Mouse (Mus musculus) T-helper 2 cell (primary cell): ENCODE data around the gene Cd19.

Source experiments
- in situ Hi-C: fragments of 300-600 bp; cut with MboI, MseI; formaldehyde crosslinking; loops from one replicate; pipeline ENCODE4 v1.15.1; 2025; ENCODE audit warnings: high pct_unique_total_duplicates

Cd19 gene

DNA sequence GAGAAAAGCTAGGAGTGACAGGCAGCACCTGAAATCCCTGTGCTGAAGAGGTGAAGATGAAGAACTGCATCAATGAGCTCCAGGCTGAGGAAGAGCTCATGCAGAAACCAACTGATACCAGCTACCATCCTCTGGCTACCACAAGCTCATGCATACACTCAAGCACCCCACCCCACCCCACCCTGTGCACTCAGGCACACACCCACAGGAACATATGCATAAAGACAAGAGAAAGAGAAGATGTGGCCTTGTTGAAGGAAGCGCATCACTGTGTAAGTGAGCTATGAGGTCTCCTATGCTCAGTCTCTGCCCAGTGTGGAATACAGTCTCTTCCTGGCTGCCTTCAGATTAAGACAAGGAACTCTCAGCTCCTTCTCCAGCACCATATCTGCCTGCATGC lies 26.5 kb downstream of the Cd19 start:
- in situ Hi-C loops: no loop called here

DNA sequence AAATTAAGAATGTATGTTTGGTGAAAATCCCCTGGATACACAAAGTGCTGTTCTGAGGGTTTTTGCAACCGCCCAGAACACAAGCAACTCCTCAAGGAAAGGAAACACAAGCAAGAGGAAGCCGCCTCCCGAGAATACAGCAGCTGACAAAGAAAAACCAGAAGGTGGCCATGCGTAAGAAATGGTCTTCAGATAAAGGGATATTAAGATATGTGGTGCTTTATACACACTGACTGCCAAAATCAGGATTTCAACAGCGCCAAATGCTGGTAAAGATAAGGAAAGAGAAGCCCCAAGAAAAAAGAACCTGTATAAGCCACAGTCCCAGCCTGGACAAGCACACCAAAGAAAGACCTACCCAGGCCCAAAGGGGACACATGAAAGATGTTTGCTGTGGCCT lies 31.1 kb downstream of the Cd19 start:
- in situ Hi-C loops: loop anchor here (5.0 kb wide), 1 partner anchor 66 kb away; no protein-coding TSS in a partner anchor

DNA sequence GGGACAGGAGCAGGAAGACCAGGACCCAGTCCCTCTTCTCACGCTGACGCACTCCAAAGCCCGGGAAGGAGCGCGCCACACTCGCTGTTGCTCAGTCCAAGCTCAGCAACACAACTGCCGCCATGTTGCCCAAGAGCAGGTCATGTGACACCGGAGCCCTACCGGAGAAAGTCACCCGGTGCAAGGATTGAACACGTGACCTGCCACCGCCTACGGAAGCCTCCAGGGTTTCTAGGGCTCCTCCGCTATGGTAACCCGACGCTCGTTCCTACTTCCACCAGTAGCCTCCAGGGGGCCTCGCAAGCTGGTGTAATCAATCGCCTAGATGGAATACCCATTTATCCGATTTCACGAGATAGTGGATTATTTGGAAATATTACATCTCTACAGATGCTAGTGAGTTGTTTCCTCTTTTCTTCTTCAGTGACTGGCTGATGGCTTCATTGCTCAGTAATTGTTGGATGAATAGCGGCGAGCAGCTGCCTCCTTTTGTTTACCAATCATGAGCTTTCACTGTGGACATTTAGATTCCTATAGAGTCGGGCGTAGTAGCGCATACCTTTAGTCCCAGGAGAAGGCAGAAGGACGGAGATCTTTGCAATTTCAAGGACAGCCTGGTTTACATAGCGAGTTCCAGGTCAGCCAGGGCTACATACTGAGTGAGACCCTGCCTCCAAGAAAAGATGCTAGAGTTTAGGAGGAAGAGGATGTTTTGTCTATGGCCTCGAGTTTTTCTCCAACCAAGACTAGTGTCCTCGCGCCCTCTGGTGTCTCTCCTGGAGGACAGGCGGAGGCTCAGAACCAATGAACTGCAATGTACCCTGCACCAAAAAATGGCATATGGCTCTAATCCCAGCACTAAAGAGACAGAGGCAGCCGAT lies 37.2 kb downstream of the Cd19 start, which contains the start of gene Spns1:
Spns1 (minus strand) TSS at position 173 of the 881 bp plus-strand sequence.
- in situ Hi-C loops: no loop called here

DNA sequence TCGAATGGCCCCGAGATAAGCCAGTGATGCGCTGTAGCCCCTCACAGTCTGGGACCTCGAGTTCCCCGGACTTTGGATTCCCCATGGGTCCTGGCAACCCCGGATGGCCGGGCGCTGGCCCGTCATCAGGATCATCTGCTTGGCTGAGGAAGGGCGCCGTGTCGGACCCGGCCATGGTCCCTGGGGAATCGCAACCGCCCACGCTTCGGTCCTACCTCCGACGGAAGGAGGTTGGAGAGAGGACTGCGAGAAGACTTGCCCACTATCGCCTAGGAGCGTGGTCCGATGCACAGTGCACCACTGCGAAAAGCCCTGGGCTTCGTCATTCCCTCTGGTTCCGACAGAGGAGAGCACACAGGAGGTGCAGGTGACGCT lies 37.8 kb downstream of the Cd19 start:
- in situ Hi-C loops: no loop called here

DNA sequence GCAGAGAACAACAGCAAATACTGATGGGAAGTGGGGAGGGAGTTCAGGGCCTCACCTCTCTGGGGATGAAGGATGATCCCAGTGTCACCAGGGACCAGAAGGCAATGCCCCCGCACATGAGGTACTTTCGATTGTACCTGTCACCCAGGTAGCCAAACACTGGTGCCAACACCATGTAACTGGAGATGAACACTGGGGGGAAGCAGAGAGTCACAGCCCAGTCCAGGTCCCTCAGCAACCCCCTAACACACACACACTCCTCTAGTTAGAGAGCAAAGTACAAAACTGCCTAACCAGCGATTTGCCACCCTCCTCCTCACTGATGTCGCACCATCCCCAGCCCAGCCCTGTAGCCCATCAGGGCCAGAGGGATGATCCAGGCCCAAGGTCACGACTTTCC lies 39.7 kb downstream of the Cd19 start:
- in situ Hi-C loops: no loop called here

DNA sequence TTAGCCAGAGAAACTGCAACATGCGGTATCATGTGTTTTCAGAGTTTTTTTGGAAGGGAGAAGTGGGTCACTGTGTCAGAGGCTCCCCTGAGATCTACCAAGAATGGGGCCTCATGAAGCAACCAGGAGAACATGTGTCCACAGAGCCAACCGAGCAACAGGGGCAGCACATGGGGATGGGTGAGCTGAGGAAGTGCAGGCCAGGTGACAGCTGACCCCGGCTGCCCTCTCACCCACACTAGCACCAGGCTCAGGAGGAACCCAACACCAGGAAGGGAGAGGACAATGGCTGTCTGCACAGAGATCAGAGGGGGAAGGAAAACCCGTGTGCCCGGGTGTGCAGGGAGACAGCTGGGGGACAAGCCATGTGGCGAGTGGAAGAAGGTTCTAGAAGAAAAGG lies 40.2 kb downstream of the Cd19 start:
- in situ Hi-C loops: loop anchor here (5.0 kb wide), 1 partner anchor 37 kb away; no protein-coding TSS in a partner anchor

DNA sequence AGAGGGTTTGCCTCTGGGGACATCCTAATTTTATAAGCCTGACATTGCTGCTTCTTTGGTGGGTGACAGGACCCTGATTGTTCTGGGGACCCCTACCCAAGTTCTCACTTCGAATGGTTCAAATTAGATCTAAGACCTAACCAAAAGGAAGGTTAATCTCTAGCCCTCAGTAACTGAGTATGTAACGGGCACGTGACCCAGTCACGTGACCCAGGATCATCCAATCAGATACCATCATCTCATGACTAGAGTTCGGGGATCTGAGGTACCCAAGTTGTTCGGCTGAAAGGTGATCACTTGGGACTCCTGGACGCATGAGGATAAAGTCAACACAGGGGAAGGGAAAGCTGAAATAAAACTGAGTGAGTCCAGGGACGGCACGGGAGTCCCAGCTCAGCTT lies 41.7 kb downstream of the Cd19 start:
- in situ Hi-C loops: loop anchor here (5.0 kb wide), 1 partner anchor 36 kb away; no protein-coding TSS in a partner anchor

DNA sequence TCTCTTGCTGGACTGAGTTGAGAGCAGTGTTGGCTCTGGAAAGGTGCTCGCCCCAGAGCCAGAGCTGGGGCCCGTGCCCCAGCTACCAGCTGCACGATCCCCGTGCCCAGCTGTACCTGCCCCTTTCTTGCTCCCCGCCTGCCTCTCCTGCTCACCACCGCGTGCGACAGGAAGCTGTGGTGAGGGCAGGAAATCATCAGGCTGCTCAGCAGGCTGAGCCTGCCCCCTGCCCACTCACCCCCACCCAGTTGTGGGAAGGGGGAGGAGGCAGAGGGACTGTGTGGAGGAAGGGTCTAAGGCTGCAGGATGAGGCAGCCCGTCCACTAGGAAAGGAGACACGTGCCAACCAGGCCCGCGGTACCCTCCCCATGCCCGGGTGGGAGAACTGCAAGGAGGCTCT lies 45.3 kb downstream of the Cd19 start, which contains the start of gene Lat:
Lat (minus strand) TSS at position 178 of the 400 bp plus-strand sequence.
- in situ Hi-C loops: no loop called here

DNA sequence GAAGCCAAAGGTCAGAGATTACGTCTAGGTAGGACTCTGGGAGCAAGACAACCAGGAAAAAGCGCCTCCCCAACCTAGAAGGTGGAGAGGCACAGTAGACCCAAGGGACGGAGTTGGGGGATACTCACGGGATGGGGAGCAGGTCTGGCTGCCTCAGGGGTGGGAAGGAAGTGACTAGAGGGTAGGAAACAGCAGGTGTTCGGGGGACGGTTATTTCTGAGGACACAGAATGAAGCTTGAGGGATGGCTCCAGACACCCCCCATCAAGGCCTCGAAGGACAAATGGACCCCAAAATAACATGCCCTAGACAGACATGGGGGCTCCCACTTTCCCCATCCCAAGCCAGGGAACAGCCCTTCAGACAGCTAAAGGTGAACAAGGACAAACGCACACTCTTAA lies 46.3 kb downstream of the Cd19 start:
- in situ Hi-C loops: no loop called here

DNA sequence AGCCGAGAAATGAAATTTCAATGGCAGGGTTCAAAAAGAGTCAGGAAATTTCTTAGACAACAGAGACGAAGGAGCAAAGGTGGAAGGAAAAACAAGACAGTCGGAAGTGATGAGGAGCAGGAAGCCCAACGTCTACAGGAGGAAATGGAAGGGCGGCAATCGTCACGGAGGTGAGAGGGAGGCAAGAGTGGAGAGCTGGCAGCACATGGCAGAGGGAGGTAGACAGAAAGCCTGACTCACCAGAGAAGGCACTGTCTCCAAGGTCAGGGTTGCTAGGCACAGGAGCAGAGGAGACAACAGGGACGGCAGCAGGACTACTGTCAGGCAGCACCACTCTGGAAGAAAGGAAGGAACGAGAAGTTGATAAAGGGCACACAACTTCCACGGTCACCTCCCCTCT lies 47.1 kb downstream of the Cd19 start:
- in situ Hi-C loops: no loop called here

DNA sequence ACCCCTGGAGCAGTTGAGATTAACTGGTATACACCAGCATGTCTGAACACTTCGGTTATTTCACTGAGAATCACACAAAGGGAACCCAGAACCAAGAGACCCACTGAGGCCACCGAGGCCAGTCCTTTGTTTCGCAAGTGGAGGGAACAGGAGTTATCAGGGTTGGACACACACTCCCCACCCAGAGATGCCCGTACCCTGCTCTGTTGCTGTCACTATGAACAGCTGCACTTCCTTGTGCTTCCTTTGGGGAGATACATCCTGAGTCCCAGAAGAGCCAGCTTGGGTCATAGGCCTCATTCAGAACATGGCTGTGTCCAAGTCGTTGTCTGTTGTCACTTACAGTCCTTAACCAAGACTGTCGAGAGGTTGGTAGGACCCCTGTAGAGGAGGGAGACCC lies 51.7 kb downstream of the Cd19 start:
- in situ Hi-C loops: no loop called here

DNA sequence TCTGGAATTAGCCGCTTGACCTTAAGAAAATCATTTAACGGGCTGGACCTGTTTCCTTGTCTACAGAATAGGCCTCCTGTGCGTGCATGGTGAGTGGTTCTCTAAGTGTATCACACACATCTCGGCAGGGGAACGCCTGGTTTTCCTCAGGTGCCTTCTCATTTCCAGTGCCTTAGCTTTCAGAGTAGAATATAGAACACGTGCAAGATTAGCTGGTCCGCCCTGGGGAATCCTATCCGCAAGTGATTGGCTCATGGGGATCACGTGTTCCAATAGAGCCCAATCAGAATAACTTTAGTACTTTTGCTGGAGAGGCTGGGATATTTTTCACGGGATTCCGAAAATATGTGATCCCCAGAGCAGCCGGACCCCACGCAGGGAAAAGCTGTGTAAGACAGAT lies 55.6 kb downstream of the Cd19 start:
- in situ Hi-C loops: no loop called here
